Mouse (Mus musculus): ENCODE data around the gene Prc1. TPM values are rescaled to one million over a fixed set of nuclear protein-coding genes. Genes with fewer than 3 reads are reported as not detected.

Prc1 gene
- total RNA-seq (2021): 1 to 10 TPM in 1 of 2 experiments, under 1 TPM in 1; 0.95 to 1.8 TPM

DNA sequence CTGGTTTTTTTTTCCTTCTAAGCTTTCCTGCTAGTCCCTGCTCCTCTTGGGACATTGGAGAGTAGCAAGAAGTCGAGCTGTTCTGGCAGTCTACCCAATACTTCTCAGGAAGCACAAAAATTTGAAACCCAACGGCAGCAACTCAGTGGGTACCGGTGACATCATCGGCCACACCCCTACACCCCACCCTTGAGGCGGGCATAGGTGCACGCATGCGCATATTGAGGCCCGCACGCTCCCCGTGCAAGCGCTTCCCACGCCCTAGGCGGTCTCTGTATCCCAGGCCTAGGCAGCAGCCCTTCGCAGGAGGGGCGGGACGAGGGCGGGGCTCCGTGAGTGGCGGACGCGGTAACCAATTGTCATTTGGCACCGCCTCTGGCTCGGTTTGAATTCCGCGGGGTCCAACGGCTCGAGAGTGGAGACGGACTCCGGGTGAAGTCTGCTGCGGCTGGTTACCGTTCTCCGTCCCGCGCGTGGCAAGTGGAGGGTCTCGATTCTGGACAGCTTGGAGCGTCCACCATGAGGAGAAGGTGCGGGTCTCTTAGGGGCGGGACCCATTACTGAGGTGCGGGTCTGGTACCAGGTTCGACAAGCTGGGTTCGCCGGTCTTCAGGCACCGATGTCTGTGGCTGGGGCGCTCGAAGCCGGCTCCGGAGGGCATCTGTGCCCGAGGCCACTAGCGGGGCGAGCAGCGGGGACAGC, at the start of gene Prc1:
Gene Prc1 (plus strand): TSS at position 389 of the 702 bp plus-strand sequence.
- intact Hi-C loops (cut with DNase I): no loop called here

DNA sequence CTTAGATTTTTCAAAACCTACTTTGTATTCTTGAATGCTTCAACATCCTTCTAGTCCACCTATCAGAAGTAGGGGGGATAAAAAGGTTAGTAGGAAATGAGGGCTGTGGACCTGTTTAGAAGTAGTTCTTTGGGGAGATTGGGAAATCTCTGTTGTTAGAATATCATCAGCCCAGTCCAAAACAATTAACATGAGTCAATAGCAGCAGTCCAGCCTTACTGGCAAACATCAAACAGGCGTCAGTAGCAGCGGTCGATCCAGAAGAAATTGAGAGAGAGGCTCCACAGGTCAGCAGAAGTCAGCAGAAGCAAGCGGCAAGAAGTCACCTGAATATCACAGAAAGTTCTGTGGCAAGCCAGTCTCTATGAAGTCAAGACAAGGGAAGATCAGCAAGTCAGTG, 49.4 kb upstream of the Prc1 start:
- intact Hi-C loops (cut with DNase I): no loop called here

More for the DNA sequence above, at the start of gene Prc1:
- DNase-seq (ENCODE audit: low spot score in 2 of 2): peak; percentile 98 to 99

DNA sequence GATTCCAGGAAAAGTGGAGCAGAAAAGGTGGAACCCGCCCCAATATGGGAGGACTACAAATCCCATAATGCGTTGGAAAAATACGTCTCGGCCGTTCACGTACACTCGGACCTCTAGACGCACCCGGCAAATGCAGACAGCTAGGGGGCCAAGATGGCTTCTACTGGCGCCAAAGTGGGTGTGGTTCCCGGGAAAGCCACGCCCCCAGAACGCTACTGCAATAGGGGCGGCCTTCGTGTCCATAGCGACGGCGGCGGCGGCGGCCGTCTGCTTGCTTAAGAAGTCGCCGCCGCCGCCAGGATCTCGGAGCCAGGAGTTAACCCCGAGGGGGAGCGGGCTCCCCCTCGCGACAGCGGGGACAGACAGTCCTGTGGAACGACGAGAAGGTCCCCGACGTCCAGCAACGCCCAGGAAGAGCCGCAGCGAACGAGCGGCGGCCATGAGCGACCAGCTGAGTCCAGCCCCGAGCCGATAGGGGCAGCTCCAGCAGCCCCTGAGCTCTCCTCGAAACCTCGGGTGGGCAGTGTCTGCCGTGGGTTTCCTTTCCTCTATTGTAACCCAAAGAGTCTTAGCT, 48.0 kb upstream of the Prc1 start, which contains the start of gene Ttll13:
Gene Ttll13 (plus strand): TSS at position 229 of the 574 bp plus-strand sequence.
- peak; percentile 93 to 94 for DNase-seq (ENCODE audit: low spot score in 2 of 2)
- intact Hi-C loops (cut with DNase I): no loop called here

More for the DNA sequence above, 49.4 kb upstream of the Prc1 start:
- DNase-seq (ENCODE audit: low spot score in 2 of 2): no peak

GRCm38 (mm10) chr7:80246859-80247258, 47.4 kb upstream of the Prc1 start:
- DNase-seq (ENCODE audit: low spot score in 2 of 2): no peak
- intact Hi-C loops (cut with DNase I): no loop called here

DNA sequence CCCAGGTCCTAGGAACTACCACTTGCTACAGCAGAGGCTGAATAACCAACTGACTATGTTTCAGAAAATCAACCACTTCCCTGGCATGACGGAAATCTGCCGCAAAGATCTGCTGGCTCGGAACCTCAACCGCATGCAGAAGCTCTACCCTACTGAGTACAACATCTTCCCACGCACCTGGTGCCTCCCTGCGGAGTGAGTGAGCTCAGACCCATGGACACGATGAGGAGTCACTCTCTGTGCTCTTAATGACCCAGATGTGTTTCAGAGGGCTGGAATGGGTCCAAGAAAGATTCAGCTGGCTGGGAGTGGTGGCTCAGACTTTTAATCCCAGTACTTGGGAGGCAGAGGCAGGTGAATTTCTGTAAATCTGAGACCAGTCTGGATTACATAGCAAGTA, 41.8 kb upstream of the Prc1 start:
- intact Hi-C loops (cut with DNase I): no loop called here
- no peak for DNase-seq (ENCODE audit: low spot score in 2 of 2)

DNA sequence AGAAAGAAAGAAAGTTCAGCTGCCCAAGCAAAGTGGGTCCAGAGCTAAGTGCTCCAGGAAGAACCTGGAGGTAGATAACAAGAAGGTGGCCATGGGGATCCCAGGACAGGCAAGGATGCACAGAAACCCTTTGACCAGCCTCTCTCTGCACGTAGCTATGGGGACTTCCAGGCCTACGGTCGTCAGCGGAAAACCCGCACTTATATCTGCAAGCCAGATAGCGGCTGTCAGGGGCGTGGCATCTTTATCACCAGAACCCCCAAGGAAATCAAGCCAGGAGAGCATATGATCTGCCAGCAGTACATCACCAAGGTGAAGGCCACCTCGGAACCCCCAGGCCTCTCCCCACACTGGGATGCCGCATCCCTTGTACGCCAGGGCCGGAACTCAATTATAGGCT, 41.4 kb upstream of the Prc1 start:
- intact Hi-C loops (cut with DNase I): no loop called here
- DNase-seq (ENCODE audit: low spot score in 2 of 2): no peak

GRCm38 (mm10) chr7:80255981-80256380, 38.3 kb upstream of the Prc1 start:
- no peak for DNase-seq (ENCODE audit: low spot score in 2 of 2)
- intact Hi-C loops (cut with DNase I): no loop called here

- intact Hi-C loops (cut with DNase I): no loop called here
- DNase-seq (ENCODE audit: low spot score in 2 of 2): no peak
Measured at GRCm38 (mm10) chr7:80257706-80258105, 36.5 kb upstream of the Prc1 start.

DNA sequence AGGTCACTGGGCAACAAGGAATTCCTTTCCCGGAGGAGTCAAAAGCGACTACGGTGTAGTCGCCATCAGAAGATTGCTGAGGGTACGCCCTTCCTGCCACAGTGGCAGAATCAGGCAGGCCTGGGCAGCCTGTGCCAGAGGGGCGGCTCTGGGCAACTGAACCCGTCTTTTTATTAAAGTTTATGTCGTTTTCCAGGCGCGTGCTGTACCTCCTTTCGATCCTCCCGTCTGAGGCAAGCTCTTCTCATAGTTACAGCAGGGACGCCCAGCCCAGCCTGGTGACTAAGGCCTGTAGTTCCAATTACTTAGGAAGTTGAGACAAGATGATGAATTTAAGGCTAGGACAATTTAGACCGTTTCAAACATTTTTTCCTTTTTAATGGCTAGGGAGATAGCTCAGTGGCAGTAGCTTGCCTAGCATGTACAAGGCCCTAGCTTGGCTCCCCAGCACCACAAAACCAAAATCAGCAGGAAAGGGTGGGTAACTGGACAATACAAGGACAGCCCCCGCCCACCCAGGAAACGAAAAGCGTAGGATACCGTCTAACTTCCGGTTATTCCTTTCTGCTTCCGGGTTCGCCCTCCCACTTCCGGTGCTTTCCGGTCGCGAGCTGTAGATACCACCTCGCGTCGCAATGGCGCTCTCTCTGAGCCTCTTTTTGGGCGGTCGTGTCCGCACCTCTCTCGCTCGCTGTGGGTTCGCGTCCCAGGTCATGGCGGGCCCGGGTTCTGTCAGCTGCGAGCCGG, 33.5 kb upstream of the Prc1 start, which contains the start of gene Ngrn:
Gene Ngrn (plus strand): TSS at position 591 of the 747 bp plus-strand sequence.
- intact Hi-C loops (cut with DNase I): no loop called here
- DNase-seq (ENCODE audit: low spot score in 2 of 2): peak; percentile 83 to 84

DNA sequence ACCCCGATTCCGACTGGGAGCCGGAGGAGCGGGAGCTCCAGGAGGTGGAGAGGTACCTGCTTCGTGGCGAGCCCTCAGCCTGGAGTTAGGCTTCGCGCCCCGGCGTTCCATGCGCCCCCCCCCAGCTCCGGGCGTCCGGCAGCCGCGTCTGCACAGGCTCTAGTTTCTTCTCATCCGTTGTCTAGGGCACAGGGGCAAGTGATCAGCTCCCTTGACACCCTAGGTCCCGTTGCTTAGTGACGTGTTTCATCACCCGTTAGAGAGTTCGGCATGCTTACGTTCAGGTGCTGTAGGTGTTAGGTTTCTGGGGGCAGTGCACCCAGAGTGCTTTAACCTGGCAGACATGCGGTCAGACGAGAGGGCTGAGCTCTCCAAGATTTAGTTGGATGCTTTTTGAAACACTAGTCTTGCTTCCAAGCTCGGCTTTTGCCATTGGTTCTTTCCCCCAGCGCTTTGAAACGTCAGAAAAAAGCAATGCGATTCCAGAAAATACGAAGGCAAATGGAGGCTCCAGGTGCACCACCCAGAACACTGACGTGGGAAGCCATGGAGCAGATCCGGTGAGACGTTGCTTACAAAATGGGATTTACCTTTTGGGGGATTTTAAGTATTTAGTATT, 32.8 kb upstream of the Prc1 start:
- peak; percentile 18 to 22 for DNase-seq (ENCODE audit: low spot score in 2 of 2)
- intact Hi-C loops (cut with DNase I): no loop called here

DNA sequence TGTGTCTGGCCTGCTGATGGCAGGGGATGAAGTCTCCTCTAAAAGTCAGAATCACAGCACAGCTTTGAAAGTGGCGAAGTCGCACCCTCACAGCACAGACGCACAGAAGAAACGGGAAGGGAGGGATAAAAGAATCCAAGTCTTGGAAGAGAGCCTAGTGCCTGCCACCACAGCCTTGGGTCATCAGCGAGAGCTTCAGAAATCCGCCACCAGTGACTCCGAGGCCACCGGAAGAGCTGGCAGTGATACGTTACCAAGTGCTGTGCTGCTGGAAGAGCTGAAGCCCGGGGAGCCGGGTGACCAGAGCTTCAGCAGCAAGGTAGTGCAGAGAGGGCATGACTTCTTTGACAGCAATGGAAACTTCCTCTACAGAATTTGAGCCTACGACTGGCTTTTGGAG, 29.6 kb upstream of the Prc1 start:
- DNase-seq (ENCODE audit: low spot score in 2 of 2): no peak
- intact Hi-C loops (cut with DNase I): no loop called here

GRCm38 (mm10) chr7:80267764-80268163, 26.5 kb upstream of the Prc1 start:
- intact Hi-C loops (cut with DNase I): no loop called here
- DNase-seq (ENCODE audit: low spot score in 2 of 2): no peak

- DNase-seq (ENCODE audit: low spot score in 2 of 2): peak; percentile 94 to 97
- intact Hi-C loops (cut with DNase I): no loop called here
Measured at GRCm38 (mm10) chr7:80268897-80269750, 25.1 kb upstream of the Prc1 start, which contains the start of gene Vps33b. Gene Vps33b (plus strand): TSS chr7:80269649.

DNA sequence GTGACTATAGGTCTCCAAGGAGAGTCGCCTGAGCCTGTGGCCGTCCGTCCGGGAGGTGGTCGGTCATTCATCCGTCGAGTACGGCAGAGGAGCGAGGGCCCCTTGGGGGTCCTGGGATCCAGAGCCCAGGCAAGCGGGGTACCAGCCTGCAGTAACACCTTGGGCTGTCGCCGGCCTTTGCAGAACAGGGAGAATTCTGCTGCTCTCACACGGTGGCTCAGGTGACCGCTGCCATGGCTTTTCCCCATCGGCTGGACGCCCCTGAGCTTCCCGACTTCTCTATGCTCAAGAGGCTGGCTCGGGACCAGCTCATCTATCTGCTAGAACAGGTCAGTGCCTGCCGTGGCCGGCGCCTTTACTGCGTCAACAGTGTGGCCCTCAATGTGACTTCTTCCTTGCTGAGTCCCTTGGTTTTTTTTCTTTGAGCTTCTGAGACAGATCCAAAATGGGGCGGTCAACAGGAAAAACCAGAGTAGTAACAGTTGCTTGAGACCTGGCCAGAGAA, 24.4 kb upstream of the Prc1 start:
- intact Hi-C loops (cut with DNase I): no loop called here
- no peak for DNase-seq (ENCODE audit: low spot score in 2 of 2)

- intact Hi-C loops (cut with DNase I): no loop called here
- no peak for DNase-seq (ENCODE audit: low spot score in 2 of 2)
Measured at GRCm38 (mm10) chr7:80273456-80273855, 20.8 kb upstream of the Prc1 start.

GRCm38 (mm10) chr7:80276374-80276773, 17.9 kb upstream of the Prc1 start:
- no peak for DNase-seq (ENCODE audit: low spot score in 2 of 2)
- intact Hi-C loops (cut with DNase I): no loop called here

GRCm38 (mm10) chr7:80280032-80280431, 14.2 kb upstream of the Prc1 start:
- no peak for DNase-seq (ENCODE audit: low spot score in 2 of 2)
- intact Hi-C loops (cut with DNase I): no loop called here

DNA sequence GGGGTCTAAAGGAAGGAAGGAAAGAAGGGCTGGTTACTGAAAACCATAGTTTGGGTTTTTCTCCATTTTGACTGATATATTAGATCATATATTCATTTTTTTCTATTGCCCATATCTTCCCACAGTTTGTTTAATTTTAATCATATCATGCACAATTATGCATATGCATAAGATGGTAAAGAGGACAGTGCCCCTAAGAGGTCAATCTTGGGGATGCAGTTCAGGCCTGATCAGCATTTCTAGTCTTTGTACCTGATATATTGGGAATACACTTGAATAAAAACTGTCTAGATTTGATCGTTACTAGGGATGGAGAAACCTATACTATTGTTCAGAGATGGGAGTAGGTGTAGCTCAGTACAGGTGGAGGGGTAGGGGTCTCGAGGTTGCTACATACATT, 13.3 kb upstream of the Prc1 start:
- DNase-seq (ENCODE audit: low spot score in 2 of 2): no peak
- intact Hi-C loops (cut with DNase I): no loop called here

- intact Hi-C loops (cut with DNase I): no loop called here
- DNase-seq (ENCODE audit: low spot score in 2 of 2): no peak
Measured at GRCm38 (mm10) chr7:80281646-80282045, 12.6 kb upstream of the Prc1 start.

Measured in left cerebral cortex, postnatal 36 days (tissue).